Mouse (Mus musculus): ENCODE measurements around the gene Ncoa3. TPM values are rescaled to one million over a fixed set of nuclear protein-coding genes. Genes with fewer than 3 reads are reported as not detected.

Ncoa3 gene
- total RNA-seq, 1 experiment, result 83.4 TPM

- no peak for TF ChIP-seq CHD2 (IDR thresholded peaks at IDR 0.05; ENCODE audit: low read depth, low read length)
- TF ChIP-seq ZNF384 (IDR thresholded peaks at IDR 0.05; ENCODE audit: low read depth, low read length), result no peak
- TF ChIP-seq ZC3H11A (IDR thresholded peaks at IDR 0.05; ENCODE audit: borderline replicate concordance, low read depth, low read length), result no peak
- TF ChIP-seq HCFC1 (IDR thresholded peaks at IDR 0.05; ENCODE audit: borderline replicate concordance, insufficient read depth, low read length), result no peak
- no peak for TF ChIP-seq MAFK (IDR thresholded peaks at IDR 0.05; ENCODE audit: insufficient read depth, low read depth, low read length)
- Histone ChIP-seq H3K36me3 (ENCODE audit: control insufficient read depth, insufficient read depth, low read length, poor library complexity, severe bottlenecking) (no peaks in the 10 kb centered on the region), H3K27ac (ENCODE audit: insufficient read depth, low read depth, low read length, poor library complexity, severe bottlenecking) (no peak overlapping the region; the same call in 1 of the 2 replicates), H3K4me1 (ENCODE audit: control insufficient read depth in 2 of 2, insufficient read depth in 2 of 2, low read length in 2 of 2, poor library complexity in 1 of 2) (peaks cover 10 to 22% of the 10 kb centered on the region in 2 experiments), H3K9ac (ENCODE audit: insufficient read depth, low read depth, low read length, poor library complexity, severe bottlenecking) (peak overlapping the region; percentile 30; the same call in 1 of the 2 replicates), H3K4me3 (ENCODE audit: insufficient read depth in 1 of 2, low read depth in 1 of 2, low read length in 2 of 2, poor library complexity in 1 of 2, severe bottlenecking in 1 of 2) (peak overlapping the region; percentile 8 to 23; a peak in 2 of 4 replicates), H3K9me3 (ENCODE audit: control insufficient read depth, insufficient read depth, low read depth, low read length) (no peaks in the 10 kb centered on the region)
- DNase-seq (ENCODE audit: low read depth, low spot score), result no peak
- in situ Hi-C loops (cut with MboI; ENCODE audit: low sequenced_read_pairs in 2 of 2, unreplicated experiment in 2 of 2), result loop anchor here in 1 of 2 experiments (25.0 kb wide), 1 partner anchor 87 kb away; no protein-coding TSS in a partner anchor
Observed at GRCm38 (mm10) chr2:165999790-166000189, 7.4 kb downstream of the Ncoa3 start.

GRCm38 (mm10) chr2:166000242-166000641, 7.8 kb downstream of the Ncoa3 start:
- Histone ChIP-seq H3K36me3 (ENCODE audit: control insufficient read depth, insufficient read depth, low read length, poor library complexity, severe bottlenecking) (no peaks in the 10 kb centered on the region), H3K4me1 (ENCODE audit: control insufficient read depth in 2 of 2, insufficient read depth in 2 of 2, low read length in 2 of 2, poor library complexity in 1 of 2) (peaks cover 10 to 20% of the 10 kb centered on the region in 2 experiments), H3K27ac (ENCODE audit: insufficient read depth, low read depth, low read length, poor library complexity, severe bottlenecking) (no peak overlapping the region; the same call in 1 of the 2 replicates), H3K9me3 (ENCODE audit: control insufficient read depth, insufficient read depth, low read depth, low read length) (no peaks in the 10 kb centered on the region), H3K9ac (ENCODE audit: insufficient read depth, low read depth, low read length, poor library complexity, severe bottlenecking) (peak overlapping the region; percentile 4; the same call in 1 of the 2 replicates), H3K4me3 (ENCODE audit: insufficient read depth in 1 of 2, low read depth in 1 of 2, low read length in 2 of 2, poor library complexity in 1 of 2, severe bottlenecking in 1 of 2) (no peak overlapping the region)
- DNase-seq (ENCODE audit: low read depth, low spot score), result no peak
- in situ Hi-C loops (cut with MboI; ENCODE audit: low sequenced_read_pairs in 2 of 2, unreplicated experiment in 2 of 2), result loop anchor here in 1 of 2 experiments (25.0 kb wide), 1 partner anchor 88 kb away; no protein-coding TSS in a partner anchor
- TF ChIP-seq HCFC1 (IDR thresholded peaks at IDR 0.05; ENCODE audit: borderline replicate concordance, insufficient read depth, low read length) (no peak), CHD2 (IDR thresholded peaks at IDR 0.05; ENCODE audit: low read depth, low read length) (no peak), MAFK (IDR thresholded peaks at IDR 0.05; ENCODE audit: insufficient read depth, low read depth, low read length) (no peak), ZNF384 (IDR thresholded peaks at IDR 0.05; ENCODE audit: low read depth, low read length) (no peak; the same call in 1 of the 2 replicates), ZC3H11A (IDR thresholded peaks at IDR 0.05; ENCODE audit: borderline replicate concordance, low read depth, low read length) (no peak)

GRCm38 (mm10) chr2:166000769-166001168, 8.3 kb downstream of the Ncoa3 start:
- no peak for DNase-seq (ENCODE audit: low read depth, low spot score)
- TF ChIP-seq ZNF384 (IDR thresholded peaks at IDR 0.05; ENCODE audit: low read depth, low read length), result no peak
- no peak for TF ChIP-seq MAFK (IDR thresholded peaks at IDR 0.05; ENCODE audit: insufficient read depth, low read depth, low read length)
- no peak for TF ChIP-seq HCFC1 (IDR thresholded peaks at IDR 0.05; ENCODE audit: borderline replicate concordance, insufficient read depth, low read length)
- TF ChIP-seq CHD2 (IDR thresholded peaks at IDR 0.05; ENCODE audit: low read depth, low read length), result no peak
- no peak for TF ChIP-seq ZC3H11A (IDR thresholded peaks at IDR 0.05; ENCODE audit: borderline replicate concordance, low read depth, low read length)
- no peak overlapping the region for H3K4me3 ChIP-seq (ENCODE audit: insufficient read depth in 1 of 2, low read depth in 1 of 2, low read length in 2 of 2, poor library complexity in 1 of 2, severe bottlenecking in 1 of 2)
- H3K9me3 ChIP-seq (ENCODE audit: control insufficient read depth, insufficient read depth, low read depth, low read length), result no peaks in the 10 kb centered on the region
- H3K4me1 ChIP-seq (ENCODE audit: control insufficient read depth in 2 of 2, insufficient read depth in 2 of 2, low read length in 2 of 2, poor library complexity in 1 of 2), result peaks cover 10 to 20% of the 10 kb centered on the region in 2 experiments
- H3K9ac ChIP-seq (ENCODE audit: insufficient read depth, low read depth, low read length, poor library complexity, severe bottlenecking), result no peak overlapping the region
- H3K27ac ChIP-seq (ENCODE audit: insufficient read depth, low read depth, low read length, poor library complexity, severe bottlenecking), result no peak overlapping the region; the same call in 1 of the 2 replicates
- in situ Hi-C loops (cut with MboI; ENCODE audit: low sequenced_read_pairs in 2 of 2, unreplicated experiment in 2 of 2), result loop anchor here in 1 of 2 experiments (25.0 kb wide), 1 partner anchor 88 kb away; no protein-coding TSS in a partner anchor
- H3K36me3 ChIP-seq (ENCODE audit: control insufficient read depth, insufficient read depth, low read length, poor library complexity, severe bottlenecking), result no peaks in the 10 kb centered on the region

GRCm38 (mm10) chr2:166001362-166001761, 8.9 kb downstream of the Ncoa3 start:
- no peak overlapping the region for H3K4me3 ChIP-seq (ENCODE audit: insufficient read depth in 1 of 2, low read depth in 1 of 2, low read length in 2 of 2, poor library complexity in 1 of 2, severe bottlenecking in 1 of 2)
- no peaks in the 10 kb centered on the region for H3K36me3 ChIP-seq (ENCODE audit: control insufficient read depth, insufficient read depth, low read length, poor library complexity, severe bottlenecking)
- peaks cover 10 to 20% of the 10 kb centered on the region in 2 experiments for H3K4me1 ChIP-seq (ENCODE audit: control insufficient read depth in 2 of 2, insufficient read depth in 2 of 2, low read length in 2 of 2, poor library complexity in 1 of 2)
- no peak for TF ChIP-seq CHD2 (IDR thresholded peaks at IDR 0.05; ENCODE audit: low read depth, low read length)
- TF ChIP-seq ZC3H11A (IDR thresholded peaks at IDR 0.05; ENCODE audit: borderline replicate concordance, low read depth, low read length), result no peak
- no peak for TF ChIP-seq MAFK (IDR thresholded peaks at IDR 0.05; ENCODE audit: insufficient read depth, low read depth, low read length)
- TF ChIP-seq HCFC1 (IDR thresholded peaks at IDR 0.05; ENCODE audit: borderline replicate concordance, insufficient read depth, low read length), result no peak
- TF ChIP-seq ZNF384 (IDR thresholded peaks at IDR 0.05; ENCODE audit: low read depth, low read length), result no peak
- H3K9ac ChIP-seq (ENCODE audit: insufficient read depth, low read depth, low read length, poor library complexity, severe bottlenecking), result no peak overlapping the region
- no peak for DNase-seq (ENCODE audit: low read depth, low spot score)
- in situ Hi-C loops (cut with MboI; ENCODE audit: low sequenced_read_pairs in 2 of 2, unreplicated experiment in 2 of 2), result loop anchor here in 1 of 2 experiments (25.0 kb wide), 1 partner anchor 89 kb away; no protein-coding TSS in a partner anchor
- H3K9me3 ChIP-seq (ENCODE audit: control insufficient read depth, insufficient read depth, low read depth, low read length), result no peaks in the 10 kb centered on the region
- no peak overlapping the region; the same call in 1 of the 2 replicates for H3K27ac ChIP-seq (ENCODE audit: insufficient read depth, low read depth, low read length, poor library complexity, severe bottlenecking)

All from ES-E14 (cell line).